Mouse (Mus musculus): ENCODE data around the gene Chtf18.
"Not testable (repeated sequence)": the region's sequence is repeated elsewhere in the genome, so short reads cannot be mapped to it uniquely, and the experiment has no call there.

The Chtf18 gene

DNA sequence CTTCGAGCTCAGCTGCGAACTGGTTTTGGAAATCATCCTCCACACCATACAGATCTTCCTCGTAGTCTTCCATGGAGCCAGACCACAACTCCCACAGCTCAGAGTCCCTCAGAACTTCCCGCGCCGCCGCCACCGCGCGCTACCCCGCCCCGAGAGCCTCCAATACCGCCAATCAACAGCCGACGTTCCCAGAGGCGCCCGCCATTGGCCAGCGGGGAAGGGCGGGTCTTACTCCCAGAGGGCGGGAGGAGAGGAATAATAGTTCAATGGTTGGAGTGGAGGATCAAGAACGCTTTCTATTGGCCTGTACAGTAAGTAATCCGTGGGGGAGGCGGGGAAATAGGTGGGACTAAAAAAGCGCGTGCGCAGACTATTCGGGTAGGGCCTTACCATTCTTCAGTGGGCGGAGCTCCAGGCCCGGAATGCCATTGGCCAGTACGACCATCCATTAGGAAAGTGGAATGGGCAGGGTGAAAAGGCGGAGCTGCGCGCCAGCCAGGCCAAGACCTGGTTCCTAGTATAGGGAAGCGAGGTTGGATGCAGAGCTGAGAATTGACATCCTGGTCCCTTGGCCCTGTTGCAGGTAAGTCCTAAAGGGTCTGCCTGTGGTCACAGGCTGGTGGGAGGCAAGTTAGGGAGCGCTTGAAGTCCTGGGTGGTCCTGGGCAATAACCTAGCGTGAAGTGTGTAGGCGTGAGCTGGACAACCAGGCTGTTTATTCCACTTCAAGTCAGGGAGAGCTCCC lies at the start of gene Chtf18, which contains the start of gene Rpusd1:
Gene Chtf18 (minus strand): TSS at position 155 of the 744 bp plus-strand sequence.
Gene Rpusd1 (plus strand): TSS at position 406 of the 744 bp plus-strand sequence.
- peak; percentile 100 for DNase-seq (ENCODE audit: low read depth, low spot score)

DNA sequence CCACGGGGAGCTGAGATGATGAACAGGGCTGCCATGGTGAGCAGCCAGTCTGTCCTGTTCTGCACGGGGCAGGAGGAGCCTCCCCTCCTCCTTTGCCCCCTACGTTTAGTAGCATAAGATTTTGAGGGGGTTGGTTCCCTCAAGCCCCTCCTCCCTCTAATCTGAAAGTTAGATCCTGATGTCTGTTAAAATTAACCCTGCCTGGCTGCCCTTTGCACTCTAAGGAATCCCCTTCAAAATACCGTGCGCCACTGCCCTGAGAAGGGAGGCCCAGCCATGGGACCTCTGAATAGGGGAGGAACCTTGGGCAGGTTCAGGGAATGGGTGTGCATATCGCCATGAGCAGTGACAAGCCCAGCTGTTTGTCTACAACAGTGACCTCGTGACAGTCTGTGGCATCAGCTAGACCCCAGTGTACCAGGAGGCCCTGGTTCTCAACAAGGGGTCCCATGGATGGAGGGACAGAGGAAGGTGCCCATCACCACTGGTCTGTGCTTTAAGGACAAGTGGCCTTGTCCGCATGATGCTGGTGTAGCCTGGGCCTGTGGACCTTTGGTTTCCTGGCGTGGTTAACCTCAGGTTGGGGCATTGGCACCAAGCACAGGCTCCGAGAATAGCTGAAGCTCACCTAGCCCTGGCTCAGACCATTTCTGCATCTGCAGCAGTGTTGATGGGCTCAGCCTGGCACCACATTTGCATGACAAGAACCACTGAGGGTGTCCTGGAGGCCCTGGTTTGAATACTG lies 48.3 kb upstream of the Chtf18 start:
- DNase-seq (ENCODE audit: low read depth, low spot score): no peak

DNA sequence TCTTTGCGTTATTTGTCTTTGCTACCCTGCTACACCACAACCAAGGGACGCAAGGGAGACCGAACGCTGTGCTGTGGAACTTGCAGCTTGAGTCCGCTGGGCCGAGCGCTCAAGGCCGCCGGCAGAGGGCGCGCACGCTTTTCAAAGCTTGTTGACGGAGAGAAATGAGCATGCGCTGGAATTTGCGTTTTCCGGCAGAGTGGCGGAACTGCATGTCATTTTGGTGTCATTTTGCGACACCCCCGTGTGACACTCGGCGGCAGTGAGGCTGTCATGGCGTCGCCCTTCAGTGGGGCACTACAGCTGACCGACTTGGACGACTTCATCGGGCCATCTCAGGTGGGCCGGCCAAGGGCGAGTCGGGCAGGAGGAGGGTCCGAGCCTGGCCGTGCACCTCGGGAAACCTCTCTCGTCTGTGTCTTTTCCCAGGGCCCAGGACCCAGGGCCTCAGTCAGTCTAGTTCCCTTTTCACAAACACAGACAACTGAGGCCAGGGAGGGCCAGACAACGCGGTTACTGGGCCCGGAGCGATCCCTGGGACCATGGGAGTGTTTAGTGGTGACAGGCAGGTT lies 46.4 kb upstream of the Chtf18 start, which contains the start of gene Narfl:
Gene Narfl (plus strand): TSS at position 228 of the 572 bp plus-strand sequence.
- DNase-seq (ENCODE audit: low read depth, low spot score): peak; percentile 98

DNA sequence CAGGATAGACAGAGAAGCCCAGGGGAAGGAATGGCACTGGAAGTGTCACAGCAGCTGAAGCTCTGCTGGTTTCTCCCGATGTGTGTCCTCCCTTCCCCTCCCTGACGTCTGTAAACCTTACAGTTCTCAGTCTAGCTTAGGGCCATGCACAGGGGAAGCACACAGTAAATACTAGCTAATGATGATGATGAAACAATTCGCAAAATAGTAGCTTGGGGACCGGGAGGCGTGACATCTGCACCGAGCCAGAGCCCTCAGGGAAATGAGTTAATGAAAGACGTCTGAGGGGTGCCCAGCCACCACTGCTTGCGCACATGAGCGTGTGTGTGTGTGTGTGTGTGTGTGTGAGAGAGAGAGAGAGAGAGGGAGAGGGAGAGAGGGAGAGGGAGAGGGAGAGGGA lies 42.1 kb upstream of the Chtf18 start:
- DNase-seq (ENCODE audit: low read depth, low spot score): no peak

DNA sequence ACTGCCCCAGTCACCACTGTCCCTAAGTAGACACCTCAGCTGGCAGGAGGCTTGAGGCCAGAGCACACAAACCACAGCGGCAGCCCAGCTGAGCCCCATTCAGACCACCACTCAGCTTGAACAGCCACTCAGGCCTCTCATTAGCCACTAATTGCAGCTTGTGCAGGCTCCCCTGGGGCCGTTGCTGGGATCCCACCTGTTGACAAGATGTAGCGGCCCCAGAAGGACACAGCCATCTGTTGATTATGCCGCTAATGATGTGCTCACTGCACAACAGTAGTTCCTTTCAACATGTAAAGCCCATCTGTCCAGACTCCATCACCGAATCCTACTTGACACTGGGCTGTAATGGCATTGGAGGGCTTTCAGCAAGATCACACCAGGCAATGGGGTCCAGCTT lies 38.7 kb upstream of the Chtf18 start:
- no peak for DNase-seq (ENCODE audit: low read depth, low spot score)

DNA sequence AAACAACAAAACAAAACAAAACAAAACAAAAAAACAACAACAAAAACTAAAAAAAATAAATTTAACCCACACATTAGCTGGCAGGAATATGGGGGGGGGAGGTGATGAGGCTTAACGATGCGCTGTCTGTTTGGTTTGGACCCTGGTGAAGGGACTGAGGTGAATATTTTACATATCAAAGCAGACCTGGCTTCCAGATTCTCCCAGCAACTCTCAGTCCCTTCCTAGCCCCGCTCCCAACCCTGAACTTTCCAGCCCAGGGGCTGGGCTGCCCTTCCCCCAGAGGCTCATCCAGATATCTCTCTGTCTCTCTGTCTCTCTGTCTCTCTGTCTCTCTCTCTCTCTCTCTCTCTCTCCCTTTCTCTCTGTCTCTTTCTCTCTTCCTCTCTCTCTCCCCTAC lies 35.4 kb upstream of the Chtf18 start:
- DNase-seq (ENCODE audit: low read depth, low spot score): no peak

DNA sequence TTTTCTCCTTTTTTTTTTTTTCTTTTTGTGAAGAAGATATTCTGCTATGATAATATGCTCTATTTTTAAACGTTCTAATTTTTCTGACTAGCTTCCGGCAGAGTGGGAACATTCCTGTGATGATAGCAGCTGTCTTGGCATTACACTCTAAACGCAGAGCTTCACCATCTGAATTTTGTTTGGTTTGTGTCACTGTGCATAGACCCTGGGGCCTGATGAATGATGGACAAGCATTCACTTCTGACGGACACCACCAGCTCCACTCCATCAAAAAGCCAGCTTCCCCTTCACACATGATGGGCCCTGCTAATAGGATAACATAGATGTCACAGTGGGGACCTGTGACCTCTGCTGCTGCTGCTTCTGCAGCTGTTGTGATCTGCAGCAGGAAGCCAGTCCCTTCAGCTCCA lies 34.3 kb upstream of the Chtf18 start:
- no peak for DNase-seq (ENCODE audit: low read depth, low spot score)

DNA sequence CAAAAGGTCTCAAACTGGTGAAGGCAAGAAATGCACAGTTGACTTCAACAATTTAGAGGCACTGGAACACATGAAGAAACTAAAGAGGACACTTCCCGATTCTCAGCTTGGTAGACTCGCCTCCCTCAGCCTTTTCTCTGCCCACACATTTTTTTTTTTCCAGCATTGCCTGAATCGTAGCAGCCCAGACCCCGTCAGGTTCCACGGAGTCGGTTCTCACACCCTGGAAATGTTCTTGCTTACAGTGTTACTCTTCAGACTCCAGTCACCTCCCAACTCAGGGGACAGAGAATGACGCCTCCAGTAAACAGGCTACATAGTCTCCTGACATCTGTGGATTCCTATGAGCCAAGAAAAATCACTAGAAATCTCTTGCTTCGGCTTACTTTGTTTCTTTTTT lies 32.9 kb upstream of the Chtf18 start:
- no peak for DNase-seq (ENCODE audit: low read depth, low spot score)

DNA sequence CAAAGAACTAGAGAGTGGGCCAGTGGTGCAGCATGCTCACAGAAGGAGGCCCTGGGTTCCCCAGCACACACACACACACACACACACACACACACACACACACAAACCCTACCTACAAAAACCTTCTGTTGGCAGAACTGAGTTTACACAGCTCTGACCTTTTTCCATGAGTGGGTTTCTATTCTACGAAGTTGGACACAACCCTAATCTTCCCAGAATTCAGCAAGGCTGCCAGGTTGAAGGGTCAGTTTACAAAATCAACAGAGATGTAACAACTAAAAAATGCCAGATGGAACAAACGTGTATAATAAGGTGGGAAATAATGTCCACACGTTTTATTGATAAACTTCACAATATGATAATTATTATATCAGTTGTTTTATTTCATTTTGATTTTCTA lies 30.5 kb upstream of the Chtf18 start:
- no peak for DNase-seq (ENCODE audit: low read depth, low spot score)

DNA sequence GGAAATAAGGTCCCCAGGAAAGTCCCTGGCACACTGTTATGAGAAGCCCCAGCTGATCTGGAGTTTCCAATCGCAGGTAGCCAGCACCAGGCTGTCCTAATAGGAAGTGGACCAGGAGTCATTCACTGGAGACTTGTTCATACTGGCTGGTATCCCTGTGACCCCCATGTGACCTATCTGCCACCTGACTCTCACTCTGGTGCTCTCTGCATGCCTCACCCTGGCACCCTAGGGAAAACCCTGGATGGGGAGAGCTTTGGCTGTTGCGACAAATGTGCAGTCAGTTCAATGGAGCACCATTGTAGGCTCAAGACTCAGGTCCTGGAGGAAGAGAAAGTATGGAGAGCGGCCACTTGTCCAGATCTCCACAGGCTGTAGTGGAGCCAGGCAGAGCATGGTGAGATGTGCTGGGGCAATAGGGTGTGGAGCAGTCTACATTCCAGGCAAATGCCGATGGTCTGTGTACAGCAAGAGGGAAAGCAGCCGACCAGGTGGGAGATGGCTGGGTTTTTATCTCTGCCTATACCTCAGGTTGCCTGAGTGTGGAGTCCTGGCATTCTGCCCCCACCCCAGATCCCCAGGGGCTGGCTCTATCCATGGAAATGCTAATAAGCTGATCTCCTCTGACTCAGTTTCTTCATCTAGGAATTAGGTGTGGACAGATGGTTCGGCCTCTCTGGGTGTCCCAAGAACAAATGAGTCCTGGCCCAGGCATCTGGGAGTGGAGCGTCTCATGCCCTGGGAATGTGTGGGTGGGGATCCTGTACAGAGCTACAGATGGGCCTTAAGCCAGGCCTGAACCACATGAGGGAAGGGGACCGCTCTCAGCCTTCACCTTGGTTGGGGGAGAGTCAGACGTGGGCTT lies 29.4 kb upstream of the Chtf18 start:
- DNase-seq (ENCODE audit: low read depth, low spot score): no peak

DNA sequence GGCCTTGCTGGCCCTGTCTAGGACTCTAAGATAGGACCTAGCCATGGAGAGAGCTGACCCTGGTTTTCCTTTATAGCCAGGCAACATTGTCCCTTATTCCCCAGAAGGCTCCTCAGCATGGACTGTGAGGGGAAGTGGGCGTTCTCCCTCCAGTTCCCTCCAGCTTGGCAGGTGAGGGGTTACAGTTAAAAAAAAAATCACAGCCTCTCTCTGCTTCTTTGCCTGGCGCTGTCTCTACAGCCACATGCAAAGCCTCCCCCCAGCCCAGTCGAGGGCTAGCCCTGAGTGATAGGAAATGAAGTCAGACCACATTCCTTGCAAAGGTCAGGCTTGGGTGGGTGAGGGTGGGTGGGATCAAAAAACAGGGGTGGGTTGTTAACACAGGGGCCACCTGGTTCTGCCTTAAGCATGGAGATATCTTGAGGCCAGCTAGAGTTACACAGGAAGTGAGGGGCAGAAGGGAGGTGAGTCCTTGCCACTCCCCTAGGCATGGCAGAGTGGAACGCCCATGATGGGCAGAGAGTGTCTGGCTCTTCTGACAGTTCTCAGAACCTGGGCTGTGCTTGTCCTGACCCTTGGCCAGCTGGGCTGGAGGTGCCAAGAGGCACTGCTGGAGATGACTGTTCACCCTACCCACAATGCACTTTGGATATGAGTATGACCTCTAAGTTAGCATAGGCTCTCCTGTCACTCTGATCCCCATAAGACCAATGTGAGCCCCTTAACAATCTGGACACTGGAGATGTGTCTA lies 28.6 kb upstream of the Chtf18 start:
- DNase-seq (ENCODE audit: low read depth, low spot score): no peak

DNA sequence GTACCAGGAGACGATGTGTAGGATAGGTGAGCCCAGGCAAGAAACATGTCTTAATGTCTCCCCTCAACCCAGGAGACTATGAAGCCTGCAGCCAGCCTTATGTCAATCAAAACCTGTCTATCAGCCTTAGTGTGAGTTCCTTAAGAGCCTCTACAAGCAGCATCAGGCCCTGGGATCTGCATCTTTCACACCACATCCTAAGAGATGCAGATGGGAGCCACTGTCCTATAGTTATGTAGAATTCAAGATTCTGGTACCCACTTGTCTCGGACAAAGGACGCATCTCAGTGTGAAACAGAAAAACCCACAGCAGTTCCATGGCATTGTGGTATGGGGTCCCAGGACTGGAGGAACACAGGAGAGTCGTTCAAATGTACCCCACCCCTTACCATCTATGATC lies 27.9 kb upstream of the Chtf18 start:
- DNase-seq (ENCODE audit: low read depth, low spot score): no peak

DNA sequence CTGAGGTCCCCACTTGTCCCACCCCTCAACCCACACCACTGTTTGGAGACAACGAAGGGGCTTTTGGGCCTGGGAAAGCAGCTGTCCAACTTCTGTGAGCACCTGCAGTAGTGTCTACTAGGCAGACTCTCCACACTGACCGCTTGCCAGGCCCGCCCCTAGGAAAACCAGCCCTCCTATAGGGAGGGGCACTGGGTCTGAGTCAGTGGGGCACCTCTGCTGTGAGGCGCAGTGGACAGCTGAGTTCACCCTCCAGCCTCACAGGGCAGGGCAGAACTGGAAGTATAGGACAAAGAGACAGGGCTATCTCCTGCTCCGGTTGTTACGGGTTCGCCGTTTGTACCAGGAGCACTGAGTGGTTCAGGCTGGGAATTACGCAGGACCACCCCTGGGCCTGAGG lies 27.0 kb upstream of the Chtf18 start, which contains the start of gene Msln:
Gene Msln (minus strand): TSS at position 138 of the 400 bp plus-strand sequence.
- no peak for DNase-seq (ENCODE audit: low read depth, low spot score)

DNA sequence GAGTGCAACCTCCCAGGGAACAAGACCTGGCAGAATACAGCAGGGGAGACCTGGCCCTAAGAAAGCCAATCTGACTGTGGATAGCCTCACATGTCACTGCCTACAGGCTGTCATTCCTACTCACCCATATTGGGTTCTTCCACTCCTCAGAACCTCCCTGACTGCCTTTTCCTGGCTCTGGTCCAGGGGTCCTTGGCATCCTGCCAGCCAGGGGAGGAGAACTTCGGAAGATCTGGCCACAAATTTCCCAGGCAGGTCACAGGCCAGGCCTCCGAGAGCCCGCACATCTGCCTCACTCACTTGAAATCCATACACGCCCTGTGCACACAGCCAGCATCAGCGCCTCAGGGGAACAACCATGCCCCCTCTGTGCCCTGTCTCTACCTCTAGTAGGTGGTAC lies 24.2 kb upstream of the Chtf18 start:
- DNase-seq (ENCODE audit: low read depth, low spot score): no peak

DNA sequence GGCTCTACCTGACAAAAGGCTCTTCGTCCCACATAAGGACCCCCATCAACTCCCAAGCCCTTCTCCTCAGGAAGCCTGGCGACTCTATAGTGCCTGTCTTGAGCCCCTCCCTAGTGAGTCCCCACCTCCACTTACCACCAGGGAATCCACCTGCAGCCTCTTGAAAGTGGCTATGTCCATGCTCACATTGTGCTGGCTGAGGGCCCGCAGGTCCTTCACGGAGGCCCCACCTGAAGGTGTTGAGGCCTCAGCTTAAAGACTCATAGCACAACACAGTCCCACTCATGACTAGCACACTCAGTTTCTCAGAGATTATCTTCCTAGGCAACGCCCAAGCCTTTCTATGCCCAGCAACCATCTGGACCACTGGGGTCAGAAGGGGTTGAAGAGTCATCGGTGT lies 22.1 kb upstream of the Chtf18 start:
- no peak for DNase-seq (ENCODE audit: low read depth, low spot score)

DNA sequence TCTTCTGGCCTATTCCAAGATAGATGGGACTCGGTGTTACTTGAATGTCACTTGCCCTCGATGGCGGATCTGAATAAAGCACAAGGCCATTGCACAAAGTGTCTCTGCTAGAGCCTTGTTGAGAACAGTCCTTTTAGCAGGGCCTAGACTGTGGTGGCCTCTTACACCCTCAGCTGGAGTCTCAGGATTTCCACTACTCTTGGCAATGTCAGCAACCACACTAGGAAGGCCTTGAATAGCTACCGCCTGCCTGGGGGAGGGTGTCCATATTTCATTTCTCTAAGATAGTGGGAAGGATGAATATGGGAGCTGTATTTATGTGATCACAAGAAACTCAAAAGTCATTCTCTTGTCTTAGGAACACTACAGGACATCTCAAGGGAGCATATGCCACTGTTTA lies 21.0 kb upstream of the Chtf18 start:
- DNase-seq (ENCODE audit: low read depth, low spot score): no peak

DNA sequence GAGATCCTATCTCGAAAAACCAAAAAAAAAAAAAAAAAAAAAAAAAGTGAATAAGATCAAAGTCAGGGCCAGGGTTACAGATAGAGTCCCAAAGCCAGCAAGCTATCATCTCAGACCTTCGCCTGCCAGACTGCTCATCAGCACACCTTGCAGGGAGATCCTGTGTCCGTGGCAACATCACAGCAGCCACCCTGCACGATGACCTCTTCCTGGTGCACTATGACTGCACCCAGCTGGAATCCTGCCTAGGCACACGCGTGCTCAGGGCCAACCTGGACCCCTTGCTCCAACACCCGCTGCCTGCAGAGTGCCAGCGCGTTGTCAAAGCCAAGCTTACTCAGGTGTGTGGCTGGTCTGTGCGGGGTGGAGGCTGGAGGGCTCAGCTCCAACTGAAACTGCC lies 17.1 kb upstream of the Chtf18 start:
- no peak for DNase-seq (ENCODE audit: low read depth, low spot score)

DNA sequence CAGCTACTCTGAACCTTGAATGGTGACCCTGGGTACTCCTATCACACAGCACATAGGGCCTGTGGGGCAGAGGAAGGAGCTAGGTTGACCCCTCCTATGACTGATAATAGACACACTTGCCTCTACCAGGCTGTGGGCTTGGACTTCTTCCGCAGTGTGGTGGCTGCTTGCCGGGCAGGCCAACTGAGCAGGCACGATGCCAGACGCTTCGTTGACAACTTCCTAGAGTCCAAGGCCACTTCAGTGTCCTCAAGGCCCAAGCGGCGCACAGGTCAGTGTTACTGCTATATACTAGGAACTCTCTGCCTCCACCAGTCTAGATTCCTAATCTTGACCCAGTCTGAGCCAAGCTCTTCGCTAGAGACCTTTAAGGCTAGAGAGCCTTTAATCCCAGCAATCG lies 16.6 kb upstream of the Chtf18 start:
- DNase-seq (ENCODE audit: low read depth, low spot score): no peak

DNA sequence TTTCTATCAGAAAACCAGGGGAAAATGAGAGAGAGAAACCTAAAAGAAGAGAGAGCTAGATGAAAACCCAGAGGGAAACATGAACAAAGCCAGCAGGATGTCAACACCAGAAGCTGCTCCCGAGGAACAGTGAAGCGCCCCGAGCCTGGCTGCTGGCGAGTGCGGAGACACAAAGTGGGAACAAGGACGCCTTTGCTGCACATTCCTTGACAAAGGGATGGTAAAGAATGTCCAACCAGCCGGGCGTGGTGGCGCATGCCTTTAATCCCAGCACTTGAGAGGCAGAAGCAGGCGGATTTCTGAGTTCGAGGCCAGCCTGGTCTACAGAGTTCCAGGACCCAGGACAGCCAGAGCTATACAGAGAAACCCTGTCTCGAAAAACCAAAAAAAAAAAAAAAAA lies 14.3 kb upstream of the Chtf18 start:
- not testable (repeated sequence) for DNase-seq (ENCODE audit: low read depth, low spot score)

DNA sequence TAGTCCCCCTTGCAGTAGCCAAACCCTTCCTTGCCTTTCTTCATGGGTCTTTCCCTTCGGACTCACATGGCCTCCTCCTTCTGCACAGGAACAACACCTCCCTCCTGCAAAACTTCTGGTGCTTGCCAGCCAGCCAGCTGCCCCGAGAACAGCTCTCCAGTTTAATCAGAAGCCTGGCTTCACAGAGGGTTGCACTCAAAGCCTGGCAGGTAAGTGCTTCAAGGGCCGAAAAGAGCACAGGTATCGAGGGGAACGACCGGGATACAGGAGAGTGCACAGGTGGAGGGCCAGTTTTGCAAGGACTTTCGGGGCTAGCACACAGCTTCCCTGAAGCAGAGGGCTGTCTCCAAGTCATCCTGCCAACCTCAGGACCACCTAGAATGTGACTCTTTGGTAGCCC lies 11.6 kb upstream of the Chtf18 start:
- no peak for DNase-seq (ENCODE audit: low read depth, low spot score)

DNA sequence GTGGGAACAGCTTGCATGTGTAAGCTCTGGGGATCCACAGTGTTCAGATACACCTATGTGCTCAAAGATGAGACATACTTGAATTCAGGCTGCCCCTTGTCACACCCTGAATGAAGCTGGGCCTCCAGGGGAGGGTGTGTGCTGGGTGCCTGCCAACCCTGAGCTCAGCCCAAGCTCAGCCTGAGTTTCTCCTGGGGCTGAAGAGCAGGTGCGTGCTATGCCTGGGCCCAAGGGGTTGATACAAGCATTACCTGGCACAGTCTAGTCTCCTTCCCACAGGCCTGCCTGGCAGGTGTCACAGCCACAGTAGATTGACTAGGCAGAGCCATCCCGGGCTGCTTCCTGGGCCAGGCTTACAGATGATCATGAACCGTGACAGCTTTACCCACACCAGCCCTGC lies 8.5 kb upstream of the Chtf18 start, which contains the start of gene Mslnl:
Gene Mslnl (plus strand): TSS at position 298 of the 400 bp plus-strand sequence.
- DNase-seq (ENCODE audit: low read depth, low spot score): no peak
